Mouse (Mus musculus) erythroblast, embryonic 14.5 days (primary cell): ENCODE results near the gene Ubr7.

ENCODE experiments used
- GATA1 ChIP-seq: IDR thresholded peaks from 2 replicates; pipeline ENCODE4 v1.6.1; 2012; ENCODE audit warnings: low read length, inconsistent platforms, mixed read lengths
- TAL1 ChIP-seq: IDR thresholded peaks from 3 replicates; pipeline ENCODE4 v1.6.1; 2012; ENCODE audit warnings: low read length, inconsistent platforms, mixed read lengths

DNA sequence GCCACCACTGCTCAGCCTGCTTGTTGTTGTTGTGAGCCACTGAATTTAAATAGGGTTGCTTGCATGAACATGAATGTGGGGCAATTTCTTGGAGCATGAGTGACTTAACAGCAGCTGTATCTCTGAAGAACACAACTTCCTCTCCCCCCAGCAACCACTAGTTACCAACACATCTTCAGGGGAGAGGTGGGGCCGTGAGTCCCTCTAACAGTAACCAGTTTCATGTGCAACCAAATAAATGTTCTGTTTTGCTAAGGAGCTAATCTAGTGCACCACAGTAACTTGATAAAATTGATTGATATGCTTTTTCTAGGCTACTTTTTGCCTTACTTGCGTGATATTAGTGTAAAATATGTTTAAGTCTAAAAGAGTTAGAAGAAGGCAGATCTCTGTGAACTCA lies 41.8 kb downstream of the Ubr7 start:
- no peak for TF ChIP-seq TAL1
- TF ChIP-seq GATA1, result no peak
